Mouse (Mus musculus) midbrain, embryonic 15.5 days (tissue): ENCODE data around the gene Tns3. TPM values are rescaled to one million over a fixed set of nuclear protein-coding genes. Genes with fewer than 3 reads are reported as not detected.
"Not testable (repeated sequence)": the region's sequence is repeated elsewhere in the genome, so short reads cannot be mapped to it uniquely, and the experiment has no call there.

Experiments used
- ATAC-seq: fragments of 200-750 bp; cut with Nextera tagmentation; replicated peaks from 2 replicates; pipeline ENCODE4 v1.8.0; 2017; ENCODE audit warnings: moderate TSS enrichment
- H3K27ac ChIP-seq: fragments of 300-500 bp; sonication (generic); 2 replicates; pipeline ENCODE4 v1.5.1; 2015; ENCODE audit warnings: mild to moderate bottlenecking, inconsistent platforms
- H3K27me3 ChIP-seq: fragments of 300-500 bp; sonication (generic); replicated peaks from 2 replicates; pipeline ENCODE4 v1.6.1; 2015; ENCODE audit warnings: inconsistent platforms
- H3K36me3 ChIP-seq: fragments of 300-500 bp; sonication (generic); replicated peaks from 2 replicates; pipeline ENCODE4 v1.6.1; 2015; ENCODE audit warnings: inconsistent platforms
- H3K4me1 ChIP-seq: fragments of 300-500 bp; sonication (generic); 2 replicates; pipeline ENCODE4 v1.6.1; 2015; ENCODE audit warnings: inconsistent platforms
- H3K4me2 ChIP-seq: fragments of 300-500 bp; sonication (generic); 2 replicates; pipeline ENCODE4 v1.6.1; 2015; ENCODE audit warnings: inconsistent platforms, mild to moderate bottlenecking, moderate library complexity
- H3K4me3 ChIP-seq: fragments of 300-500 bp; sonication (generic); 2 replicates; pipeline ENCODE4 v1.5.1; 2015; ENCODE audit warnings: mild to moderate bottlenecking, inconsistent platforms
- H3K9ac ChIP-seq: fragments of 300-500 bp; sonication (generic); 2 replicates; pipeline ENCODE4 v1.6.1; 2015; ENCODE audit warnings: mild to moderate bottlenecking, inconsistent platforms
- H3K9me3 ChIP-seq: fragments of 300-500 bp; sonication (generic); 2 replicates; pipeline ENCODE4 v1.6.1; 2016; ENCODE audit warnings: inconsistent platforms
- whole genome bisulfite sequencing: fragments of 180-500 bp; shearing (Covaris S2); methylation state at CpG from one replicate; pipeline ENCODE4 v1.1.7; 2015; ENCODE audit warnings: mixed read lengths; 5-methylcytosine and 5-hydroxymethylcytosine counted together
- polyA plus RNA-seq: library from polyadenylated mRNA; unstranded; fragments of >200 nt; fragmentation: Nextera tagmentation; extraction: Ambion mirVana; gene quantifications from 2 replicates; pipeline ENCODE4 v1.2.1, GENCODE M21; 2015

Gene Tns3
- polyA plus RNA-seq, 1 experiment from 2014 or later, result 6.1 TPM

- peak; percentile 88 for ATAC-seq
- H3K4me1 ChIP-seq, result peaks cover 16% of the 10 kb centered on the region
- H3K27ac ChIP-seq, result no peak overlapping the region
- H3K4me3 ChIP-seq, result peak overlapping the region; percentile 76
- no peaks in the 10 kb centered on the region for H3K27me3 ChIP-seq
- H3K9me3 ChIP-seq, result no peaks in the 10 kb centered on the region
- H3K9ac ChIP-seq, result peak overlapping the region; percentile 65
- WGBS, result under 1% methylated on average over 72 of the region's 74 CpGs
- H3K4me2 ChIP-seq, result peak overlapping the region; percentile 96
- H3K36me3 ChIP-seq, result no peaks in the 10 kb centered on the region
Observed at GRCm38 (mm10) chr11:8624179-8624886, 40.0 kb downstream of the Tns3 start.

GRCm38 (mm10) chr11:8623852-8624178 lies 40.5 kb downstream of the Tns3 start:
- Histone ChIP-seq H3K4me3 (peak overlapping the region; percentile 76), H3K9ac (peak overlapping the region; percentile 65), H3K4me1 (peaks cover 16% of the 10 kb centered on the region), H3K9me3 (no peaks in the 10 kb centered on the region), H3K4me2 (peak overlapping the region; percentile 96), H3K27ac (no peak overlapping the region), H3K27me3 (no peaks in the 10 kb centered on the region), H3K36me3 (no peaks in the 10 kb centered on the region)
- WGBS, result 4% methylated on average over 20 of the region's 20 CpGs
- ATAC-seq, result no peak

GRCm38 (mm10) chr11:8622668-8623067 lies 41.7 kb downstream of the Tns3 start:
- Histone ChIP-seq H3K4me1 (peaks cover 16% of the 10 kb centered on the region), H3K27me3 (no peaks in the 10 kb centered on the region), H3K9me3 (no peaks in the 10 kb centered on the region), H3K4me2 (no peak overlapping the region), H3K27ac (no peak overlapping the region), H3K36me3 (no peaks in the 10 kb centered on the region), H3K4me3 (no peak overlapping the region), H3K9ac (no peak overlapping the region)
- 49% methylated on average over 6 of the region's 6 CpGs for WGBS
- no peak for ATAC-seq

GRCm38 (mm10) chr11:8619111-8619510 lies 45.2 kb downstream of the Tns3 start:
- H3K36me3 ChIP-seq, ATAC-seq, H3K4me1 ChIP-seq, H3K4me3 ChIP-seq, H3K27me3 ChIP-seq, H3K9ac ChIP-seq, H3K27ac ChIP-seq, H3K4me2 ChIP-seq, H3K9me3 ChIP-seq: not testable (repeated sequence)
- WGBS, result 89% methylated on average over 7 of the region's 7 CpGs

- Histone ChIP-seq H3K4me3 (no peak overlapping the region), H3K9ac (no peak overlapping the region), H3K9me3 (no peaks in the 10 kb centered on the region), H3K4me1 (0 out of 2 replicates have a peak, but pooled peaks cover 1% of the 10 kb centered on the region), H3K27ac (no peak overlapping the region), H3K27me3 (no peaks in the 10 kb centered on the region), H3K36me3 (no peaks in the 10 kb centered on the region), H3K4me2 (no peak overlapping the region)
- ATAC-seq, result no peak
- WGBS, result 71% methylated on average over 10 of the region's 10 CpGs
Observed at GRCm38 (mm10) chr11:8618301-8618700, 46.0 kb downstream of the Tns3 start.

GRCm38 (mm10) chr11:8615436-8615835 lies 48.9 kb downstream of the Tns3 start:
- no peak for ATAC-seq
- WGBS, result 81% methylated on average over 12 of the region's 12 CpGs
- no peak overlapping the region for H3K9ac ChIP-seq

GRCm38 (mm10) chr11:8610456-8610855 lies 53.9 kb downstream of the Tns3 start:
- no peaks in the 10 kb centered on the region for H3K9me3 ChIP-seq
- WGBS, result 83% methylated on average over 7 of the region's 7 CpGs
- H3K4me1 ChIP-seq, result no peaks in the 10 kb centered on the region
- no peaks in the 10 kb centered on the region for H3K27me3 ChIP-seq
- no peaks in the 10 kb centered on the region for H3K36me3 ChIP-seq
- no peak overlapping the region for H3K4me3 ChIP-seq
- no peak for ATAC-seq
- no peak overlapping the region for H3K27ac ChIP-seq
- H3K4me2 ChIP-seq, result no peak overlapping the region
- no peak overlapping the region for H3K9ac ChIP-seq

More at GRCm38 (mm10) chr11:8615436-8615835, 48.9 kb downstream of the Tns3 start:
- no peaks in the 10 kb centered on the region for H3K27me3 ChIP-seq
- no peaks in the 10 kb centered on the region for H3K4me1 ChIP-seq
- H3K4me2 ChIP-seq, result no peak overlapping the region
- no peaks in the 10 kb centered on the region for H3K36me3 ChIP-seq
- no peaks in the 10 kb centered on the region for H3K9me3 ChIP-seq
- no peak overlapping the region for H3K4me3 ChIP-seq
- no peak overlapping the region for H3K27ac ChIP-seq

- ATAC-seq, result no peak
- WGBS, result 89% methylated on average over 12 of the region's 12 CpGs
Observed at GRCm38 (mm10) chr11:8609873-8610272, 54.5 kb downstream of the Tns3 start.

GRCm38 (mm10) chr11:8607123-8607522 lies 57.2 kb downstream of the Tns3 start:
- H3K4me2 ChIP-seq, result no peak overlapping the region
- no peaks in the 10 kb centered on the region for H3K27me3 ChIP-seq
- no peak overlapping the region for H3K27ac ChIP-seq
- no peaks in the 10 kb centered on the region for H3K4me1 ChIP-seq
- H3K36me3 ChIP-seq, result no peaks in the 10 kb centered on the region
- H3K9ac ChIP-seq, result no peak overlapping the region
- H3K4me3 ChIP-seq, result no peak overlapping the region
- no peaks in the 10 kb centered on the region for H3K9me3 ChIP-seq
- 96% methylated on average over 1 of the region's 1 CpGs for WGBS
- ATAC-seq, result no peak

More at GRCm38 (mm10) chr11:8609873-8610272, 54.5 kb downstream of the Tns3 start:
- Histone ChIP-seq H3K27me3 (no peaks in the 10 kb centered on the region), H3K4me2 (no peak overlapping the region), H3K36me3 (no peaks in the 10 kb centered on the region), H3K9ac (no peak overlapping the region), H3K9me3 (no peaks in the 10 kb centered on the region), H3K27ac (no peak overlapping the region), H3K4me1 (no peaks in the 10 kb centered on the region), H3K4me3 (no peak overlapping the region)

- Histone ChIP-seq H3K4me1 (no peaks in the 10 kb centered on the region), H3K4me3 (no peak overlapping the region), H3K9ac (no peak overlapping the region), H3K27ac (no peak overlapping the region), H3K9me3 (no peaks in the 10 kb centered on the region), H3K27me3 (no peaks in the 10 kb centered on the region), H3K4me2 (no peak overlapping the region), H3K36me3 (no peaks in the 10 kb centered on the region)
- WGBS, result 94% methylated on average over 10 of the region's 10 CpGs
- ATAC-seq, result no peak
Observed at GRCm38 (mm10) chr11:8604789-8605569, 59.4 kb downstream of the Tns3 start.

GRCm38 (mm10) chr11:8602606-8603005 lies 61.7 kb downstream of the Tns3 start:
- Histone ChIP-seq H3K27ac (no peak overlapping the region), H3K4me2 (no peak overlapping the region), H3K27me3 (no peaks in the 10 kb centered on the region), H3K9ac (no peak overlapping the region), H3K4me3 (no peak overlapping the region), H3K4me1 (no peaks in the 10 kb centered on the region), H3K9me3 (no peaks in the 10 kb centered on the region), H3K36me3 (no peaks in the 10 kb centered on the region)
- 86% methylated on average over 1 of the region's 1 CpGs for WGBS
- no peak for ATAC-seq

GRCm38 (mm10) chr11:8601411-8601821 lies 62.9 kb downstream of the Tns3 start:
- Histone ChIP-seq H3K4me1 (no peaks in the 10 kb centered on the region), H3K4me2 (no peak overlapping the region), H3K4me3 (no peak overlapping the region), H3K9ac (no peak overlapping the region), H3K27me3 (no peaks in the 10 kb centered on the region), H3K9me3 (no peaks in the 10 kb centered on the region), H3K36me3 (no peaks in the 10 kb centered on the region), H3K27ac (no peak overlapping the region)
- 16% methylated on average over 7 of the region's 7 CpGs for WGBS
- peak; percentile 79 for ATAC-seq

- Histone ChIP-seq H3K4me2 (no peak overlapping the region), H3K4me1 (no peaks in the 10 kb centered on the region), H3K27me3 (no peaks in the 10 kb centered on the region), H3K36me3 (no peaks in the 10 kb centered on the region), H3K4me3 (no peak overlapping the region), H3K27ac (no peak overlapping the region), H3K9me3 (no peaks in the 10 kb centered on the region), H3K9ac (no peak overlapping the region)
- 96% methylated on average over 5 of the region's 5 CpGs for WGBS
- ATAC-seq, result no peak
Observed at GRCm38 (mm10) chr11:8595642-8596041, 68.7 kb downstream of the Tns3 start.
